Mouse (Mus musculus): Measurements from ENCODE around the gene Dact2. TPM values are rescaled to one million over a fixed set of nuclear protein-coding genes. Genes with fewer than 3 reads are reported as not detected.

Gene Dact2
- total RNA-seq, 2 experiments from 2014 or later: not detected

Other genes starting within 250 kb of the Dact2 start
- gene Gm7356, start 200.6 kb downstream of the Dact2 start, total RNA-seq (2015; ENCODE audit: low replicate concordance): not detected in 2 replicates
- gene Gm7356, start 200.6 kb downstream of the Dact2 start, total RNA-seq (2017; ENCODE audit: low replicate concordance): not detected in 2 replicates
- not detected in 2 replicates for gene Gm7358, start 144.8 kb downstream of the Dact2 start, total RNA-seq (2015; ENCODE audit: low replicate concordance)
- gene Gm7358, start 144.8 kb downstream of the Dact2 start, total RNA-seq (2017; ENCODE audit: low replicate concordance): not detected in 2 replicates
- gene Smoc2, start 75.2 kb upstream of the Dact2 start, total RNA-seq (2015; ENCODE audit: low replicate concordance): not detected in 2 replicates
- gene Smoc2, start 75.2 kb upstream of the Dact2 start, total RNA-seq (2017; ENCODE audit: low replicate concordance): 0.39 TPM in 1 of 2 replicates, not detected in the other

Measured in erythroid progenitor cell, adult 5-6 weeks (primary cell).